Mouse (Mus musculus): ENCODE results near the gene Arr3.

DNA sequence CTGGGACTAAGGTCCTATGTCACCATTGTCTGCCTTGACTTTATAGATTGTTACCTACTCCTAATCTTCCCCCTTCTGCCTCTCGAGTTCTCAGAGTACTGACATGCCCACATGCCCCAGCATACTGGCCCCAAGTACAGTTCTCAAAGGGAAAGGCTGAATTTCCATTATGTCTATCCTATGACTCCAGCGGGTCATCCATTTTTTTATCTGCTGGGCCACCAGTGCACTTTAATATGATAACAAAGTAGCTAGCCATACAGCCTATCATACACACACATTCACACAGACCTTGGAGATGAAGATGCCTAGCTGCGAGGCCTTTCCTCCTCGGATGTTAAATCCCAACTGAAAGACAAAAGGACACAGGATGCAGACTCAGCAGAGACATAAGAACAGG, 18.9 kb downstream of the Arr3 start:
- TF ChIP-seq TAL1 (IDR thresholded peaks at IDR 0.05; ENCODE audit: low read length), result no peak
- TF ChIP-seq GATA1 (IDR thresholded peaks at IDR 0.05; ENCODE audit: low read length), result no peak
